Mouse (Mus musculus) CH12F3 (cell line): Measurements from ENCODE around the gene Tufm.

Source experiments
- in situ Hi-C: fragments of 300-500 bp; cut with MboI; formaldehyde crosslinking; loops from 2 replicates; pipeline ENCODE4 v1.14.3; 2020; ENCODE audit warnings: low sequenced_read_pairs

The Tufm gene

GRCm38 (mm10) chr7:126497966-126498365 is 10.8 kb downstream of the Tufm start:
- in situ Hi-C loops: no loop called here

- in situ Hi-C loops: no loop called here
Measured at GRCm38 (mm10) chr7:126499416-126499815, 12.3 kb downstream of the Tufm start.

GRCm38 (mm10) chr7:126501684-126502022 is 14.5 kb downstream of the Tufm start:
- in situ Hi-C loops: no loop called here

- in situ Hi-C loops: no loop called here
Measured at GRCm38 (mm10) chr7:126502023-126502741, 15.0 kb downstream of the Tufm start.

GRCm38 (mm10) chr7:126502751-126503150 is 15.6 kb downstream of the Tufm start:
- in situ Hi-C loops: no loop called here

GRCm38 (mm10) chr7:126503273-126503878 is 16.2 kb downstream of the Tufm start, which contains the start of gene Atxn2l:
Gene Atxn2l (minus strand): TSS chr7:126503437.
- in situ Hi-C loops: no loop called here

- in situ Hi-C loops: no loop called here
Measured at GRCm38 (mm10) chr7:126504913-126505312, 17.8 kb downstream of the Tufm start.

GRCm38 (mm10) chr7:126507126-126507778 is 20.1 kb downstream of the Tufm start:
- in situ Hi-C loops: no loop called here

- in situ Hi-C loops: no loop called here
Measured at GRCm38 (mm10) chr7:126511287-126511686, 24.1 kb downstream of the Tufm start.

- in situ Hi-C loops: no loop called here
Measured at GRCm38 (mm10) chr7:126518261-126518941, 31.2 kb downstream of the Tufm start.

GRCm38 (mm10) chr7:126519513-126519912 is 32.4 kb downstream of the Tufm start:
- in situ Hi-C loops: no loop called here

GRCm38 (mm10) chr7:126523316-126523715 is 36.2 kb downstream of the Tufm start:
- in situ Hi-C loops: loop anchor here (10.0 kb wide), 1 partner anchor 129 kb away; the partner anchor contains the start of gene Nfatc2ip

GRCm38 (mm10) chr7:126528166-126528577 is 41.0 kb downstream of the Tufm start:
- in situ Hi-C loops: loop anchor here (10.0 kb wide), 1 partner anchor 133 kb away; the partner anchor contains the start of gene Nfatc2ip

GRCm38 (mm10) chr7:126533434-126533833 is 46.3 kb downstream of the Tufm start:
- in situ Hi-C loops: no loop called here

- in situ Hi-C loops: no loop called here
Measured at GRCm38 (mm10) chr7:126535766-126536165, 48.6 kb downstream of the Tufm start.

GRCm38 (mm10) chr7:126536466-126536865 is 49.3 kb downstream of the Tufm start:
- in situ Hi-C loops: no loop called here

GRCm38 (mm10) chr7:126537820-126538585 is 50.8 kb downstream of the Tufm start:
- in situ Hi-C loops: no loop called here
